Mouse (Mus musculus) kidney, adult 2 months (tissue): ENCODE measurements around the gene Hnrnpdl.
A peak's percentile ranks its signal among the peaks of the same experiment; 100 is the strongest.

Experiments used
- CTCF ChIP-seq: fragments of 200-500 bp; conservative IDR thresholded peaks from 2 replicates; pipeline ENCODE4 v1.5.1; 2011; ENCODE audit warnings: low read depth, mild to moderate bottlenecking, control low read depth, low read length, moderate library complexity, mixed read lengths; ENCODE audit not compliant: insufficient read depth, insufficient read length
- POLR2A ChIP-seq: fragments of 200-500 bp; IDR thresholded peaks from one replicate; pipeline ENCODE4 v1.6.1; 2011; ENCODE audit warnings: low read depth, low read length, control low read depth

- peak; percentile 96 for TF ChIP-seq CTCF
- no peak for TF ChIP-seq POLR2A
These were observed 30.8 kb upstream of the Hnrnpdl start for GRCm38 (mm10) chr5:100070255-100070654.
